Comparison of ENCODE assay signal across 8 mouse cellular contexts in the genomic region with DNA sequence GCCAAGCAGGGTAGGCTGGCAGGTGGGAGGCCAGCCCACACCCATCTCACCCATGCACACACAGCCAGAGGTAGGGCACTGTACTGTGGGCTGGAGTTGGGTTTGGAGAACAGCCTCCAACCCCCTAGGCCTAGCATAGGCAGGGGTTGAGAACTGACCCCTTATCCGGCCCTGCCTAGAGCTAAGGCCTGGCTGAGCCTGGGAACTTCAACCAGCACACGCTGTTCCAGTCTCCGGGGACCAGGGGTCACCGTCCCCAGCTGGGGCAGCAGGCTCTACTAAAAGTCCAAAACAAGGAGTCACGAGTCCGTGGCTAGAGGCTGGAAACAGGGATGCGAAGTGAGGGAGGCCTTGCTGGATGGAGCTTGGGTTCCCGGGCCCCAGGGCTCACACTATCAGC. TPM values are rescaled to one million over a fixed set of nuclear protein-coding genes. Genes with fewer than 3 reads are reported as not detected.
DNase-seq lines count a peak whose midpoint lies in the region; ATAC-seq and TF ChIP-seq lines count a peak whose summit lies in the region.

No protein-coding gene starts in this region.

- 73% methylated on average over 8 of the region's 8 CpGs for WGBS in liver, adult 2 months
- WGBS in hindbrain, embryonic 14.5 days = 75% methylated on average over 8 of the region's 8 CpGs
- 60% methylated on average over 8 of the region's 8 CpGs for whole genome bisulfite sequencing in liver, embryonic 11.5 days

- 0 out of 2 replicates have a peak, but pooled peaks cover 4% of the 10 kb centered on the region for H3K79me2 ChIP-seq in liver, adult 2 months (ENCODE audit: control insufficient read depth, insufficient read depth, low read length)

- ATAC-seq in hindbrain, embryonic 14.5 days (ENCODE audit: low FRiP score) = no peak
- no peak for ATAC-seq in liver, embryonic 11.5 days (replicated peaks; ENCODE audit: low FRiP score)

- TF ChIP-seq CTCF in liver, adult 2 months (IDR thresholded peaks at IDR 0.05; ENCODE audit: low read depth, low read length) = no peak

- H3K9ac ChIP-seq in liver, adult 2 months (ENCODE audit: low read depth, low read length) = peak overlapping the region; percentile 47
- H3K9ac ChIP-seq in hindbrain, embryonic 14.5 days = no peak overlapping the region
- H3K9ac ChIP-seq in liver, embryonic 11.5 days (ENCODE audit: low read depth, low read length) = peak overlapping the region; percentile 44; the same call in 1 of the 2 replicates

- H3K4me1 ChIP-seq in liver, adult 2 months (ENCODE audit: control insufficient read depth, insufficient read depth, low read length) = peaks cover 4% of the 10 kb centered on the region
- 0 out of 2 replicates have a peak, but pooled peaks cover 3% of the 10 kb centered on the region for H3K4me1 ChIP-seq in hindbrain, embryonic 14.5 days (replicated peaks; ENCODE audit: control insufficient read depth, insufficient read depth, low read length)
- peaks cover 37% of the 10 kb centered on the region for H3K4me1 ChIP-seq in liver, embryonic 11.5 days (replicated peaks; ENCODE audit: control insufficient read depth, insufficient read depth, low read length)

- no peak for TF ChIP-seq POLR2A in liver, adult 2 months (IDR thresholded peaks at IDR 0.05; ENCODE audit: extremely low read depth, insufficient read depth, low read length)

- H3K9me3 ChIP-seq in hindbrain, embryonic 14.5 days (ENCODE audit: control insufficient read depth, low read length) = no peaks in the 10 kb centered on the region
- no peaks in the 10 kb centered on the region for H3K9me3 ChIP-seq in liver, embryonic 11.5 days (ENCODE audit: control insufficient read depth, low read length)

- peak overlapping the region; percentile 81 for H3K27ac ChIP-seq in liver, adult 2 months (replicated peaks; ENCODE audit: insufficient read depth, low read depth, low read length)
- H3K27ac ChIP-seq in hindbrain, embryonic 14.5 days = 0 out of 2 replicates have a peak overlapping the region, but pooled peaks have one; percentile 15
- peak overlapping the region; percentile 44; the same call in 1 of the 2 replicates for H3K27ac ChIP-seq in liver, embryonic 11.5 days (ENCODE audit: low read depth, low read length)

- H3K4me3 ChIP-seq in liver, adult 2 months (ENCODE audit: insufficient read depth, low read depth, low read length) = peak overlapping the region; percentile 64
- peak overlapping the region; percentile 24 for H3K4me3 ChIP-seq in hindbrain, embryonic 14.5 days (replicated peaks; ENCODE audit: low read length)
- peak overlapping the region; percentile 51 for H3K4me3 ChIP-seq in liver, embryonic 11.5 days (ENCODE audit: low read depth, low read length)

- H3K27me3 ChIP-seq in liver, adult 2 months (ENCODE audit: control insufficient read depth, insufficient read depth, low read length) = no peaks in the 10 kb centered on the region
- H3K27me3 ChIP-seq in hindbrain, embryonic 14.5 days (ENCODE audit: control insufficient read depth, insufficient read depth, low read length) = peaks cover 28% of the 10 kb centered on the region
- H3K27me3 ChIP-seq in liver, embryonic 11.5 days (replicated peaks; ENCODE audit: control insufficient read depth, insufficient read depth, low read length) = no peaks in the 10 kb centered on the region; the same call in none of the 2 replicates

- H3K4me2 ChIP-seq in hindbrain, embryonic 14.5 days (replicated peaks) = peak overlapping the region; percentile 41
- H3K4me2 ChIP-seq in liver, embryonic 11.5 days = peak overlapping the region; percentile 67

- H3K36me3 ChIP-seq in liver, adult 2 months (ENCODE audit: control insufficient read depth, insufficient read depth, low read length) = no peaks in the 10 kb centered on the region
- no peaks in the 10 kb centered on the region for H3K36me3 ChIP-seq in hindbrain, embryonic 14.5 days (replicated peaks; ENCODE audit: control insufficient read depth, insufficient read depth)
- no peaks in the 10 kb centered on the region for H3K36me3 ChIP-seq in liver, embryonic 11.5 days (ENCODE audit: control insufficient read depth, insufficient read depth, low read length)

- DNase-seq in liver, adult 2 months (ENCODE audit: extremely low read depth, low read depth, low spot score) = peak; percentile 24
- no peak for DNase-seq in liver
- no peak for DNase-seq in hindbrain, embryonic 14.5 days (ENCODE audit: low spot score)
- no peak for DNase-seq in liver, embryonic 11.5 days (ENCODE audit: low spot score)
- peak; percentile 42 for DNase-seq in skeletal muscle tissue, adult 2 months (ENCODE audit: low read depth, low spot score)
- DNase-seq in cerebellum, postnatal 10 days = no peak
- DNase-seq in spleen, postnatal 4 days (ENCODE audit: low spot score in 2 of 2) = no peak
- no peak for DNase-seq in right cerebral cortex, adult 2 months (ENCODE audit: low spot score in 2 of 2)

RNA-seq across cellular contexts. Expression of a gene that starts 19.3 kb away (rescaled TPM):
- under 0.01 and 0.07 TPM in 2 replicates for total RNA-seq in liver, adult 2 months (2014; rRNA removed)
- polyA plus RNA-seq in liver, adult 2 months (2012; rRNA removed) = 0.04 and 0.06 TPM in 2 replicates
- polyA plus RNA-seq in hindbrain, embryonic 14.5 days (2014; fragmentation: Nextera tagmentation; extraction: Ambion mirVana) = 0.54 and 0.89 TPM in 2 replicates
- 0.23 TPM in 1 of 2 replicates, not detected in the other for polyA plus RNA-seq in liver, embryonic 11.5 days (2014; fragmentation: Nextera tagmentation; extraction: Ambion mirVana)

RNA-seq across cellular contexts. Expression of a gene that starts 27.2 kb away (rescaled TPM):
- 0.27 TPM in 1 of 2 replicates, not detected in the other for total RNA-seq in liver, adult 2 months (2014; rRNA removed)
- polyA plus RNA-seq in liver, adult 2 months (2012; rRNA removed) = 0.04 and 0.12 TPM in 2 replicates
- 1.7 and 4.3 TPM in 2 replicates for polyA plus RNA-seq in hindbrain, embryonic 14.5 days (2014; fragmentation: Nextera tagmentation; extraction: Ambion mirVana)
- 0.62 and 1.1 TPM in 2 replicates for polyA plus RNA-seq in liver, embryonic 11.5 days (2014; fragmentation: Nextera tagmentation; extraction: Ambion mirVana)

RNA-seq across cellular contexts. Expression of a gene that starts 29.0 kb away (rescaled TPM):
- not detected in 2 replicates for total RNA-seq in liver, adult 2 months (2014; rRNA removed)
- polyA plus RNA-seq in liver, adult 2 months (2012; rRNA removed) = 0.02 TPM in 1 of 2 replicates, not detected in the other
- polyA plus RNA-seq in hindbrain, embryonic 14.5 days (2014; fragmentation: Nextera tagmentation; extraction: Ambion mirVana) = 0.52 and 1.3 TPM in 2 replicates
- polyA plus RNA-seq in liver, embryonic 11.5 days (2014; fragmentation: Nextera tagmentation; extraction: Ambion mirVana) = 0.05 and 0.06 TPM in 2 replicates

RNA-seq across cellular contexts. Expression of a gene that starts 56.3 kb away (rescaled TPM):
- 2.3 and 4.7 TPM in 2 replicates for total RNA-seq in liver, adult 2 months (2014; rRNA removed)
- polyA plus RNA-seq in liver, adult 2 months (2012; rRNA removed) = 8.7 and 12.7 TPM in 2 replicates
- polyA plus RNA-seq in hindbrain, embryonic 14.5 days (2014; fragmentation: Nextera tagmentation; extraction: Ambion mirVana) = 9.9 and 10.2 TPM in 2 replicates
- polyA plus RNA-seq in liver, embryonic 11.5 days (2014; fragmentation: Nextera tagmentation; extraction: Ambion mirVana) = 15.5 and 18.4 TPM in 2 replicates

Comparison
In these comparisons a context has a peak if more than half of its experiments do, and no peak if none do; other contexts are left out.
1. DNase-seq: peak in liver, adult 2 months (single experiment) and skeletal muscle tissue, adult 2 months (single experiment); none in liver (single experiment), hindbrain, embryonic 14.5 days (single experiment), liver, embryonic 11.5 days (single experiment), cerebellum, postnatal 10 days (0 of 2), spleen, postnatal 4 days (0 of 2) and right cerebral cortex, adult 2 months (0 of 2).
2. H3K27ac ChIP-seq: peak in every context shown above with its lines; median percentile 81 in liver, adult 2 months; 44 in liver, embryonic 11.5 days; 15 in hindbrain, embryonic 14.5 days.
3. Peak in every context shown above with its lines, with median percentiles within 50 percentile points of each other: H3K4me3 ChIP-seq.